Mouse (Mus musculus) erythroblast, adult 5-6 weeks (primary cell): ENCODE results near the gene Cort. TPM values are rescaled to one million over a fixed set of nuclear protein-coding genes. Genes with fewer than 3 reads are reported as not detected.
A peak's percentile ranks its signal among the peaks of the same experiment; 100 is the strongest.
"Not testable (repeated sequence)": the region's sequence is repeated elsewhere in the genome, so short reads cannot be mapped to it uniquely, and the experiment has no call there.

ENCODE experiments used
- ATAC-seq: replicated peaks from 2 replicates; pipeline ENCODE4 v1.8.0; 2016; ENCODE audit warnings: moderate number of reproducible peaks, mild to moderate bottlenecking, moderate TSS enrichment, inconsistent platforms; ENCODE audit not compliant: poor library complexity, low FRiP score, severe bottlenecking
- total RNA-seq, 2 experiments: library from RNA; stranded (forward) in 1 of 2; stranded (reverse) in 1 of 2; fragments of 150-400 nt in 1 of 2; fragments of 200-764, 138-1000 nt in 1 of 2; gene quantifications; 2 replicates each; pipeline versions ENCODE4 v1.2.3 to v1.2.4; 2015 to 2017; ENCODE audit warnings: low replicate concordance in 2 of 2

The Cort gene
- total RNA-seq, 2 experiments from 2014 or later: not detected

GRCm38 (mm10) chr4:149149196-149149595 lies 22.6 kb upstream of the Cort start:
- no peak for ATAC-seq

GRCm38 (mm10) chr4:149148084-149148483 lies 21.5 kb upstream of the Cort start:
- no peak for ATAC-seq

- ATAC-seq: no peak
These were observed 21.0 kb upstream of the Cort start for GRCm38 (mm10) chr4:149147528-149147927.

GRCm38 (mm10) chr4:149145151-149145550 lies 18.6 kb upstream of the Cort start:
- ATAC-seq: no peak

- ATAC-seq: peak; percentile 91
These were observed 17.9 kb upstream of the Cort start for GRCm38 (mm10) chr4:149144459-149144858.

- ATAC-seq: no peak
These were observed 17.0 kb upstream of the Cort start for GRCm38 (mm10) chr4:149143594-149143993.

- ATAC-seq: no peak
These were observed 12.0 kb upstream of the Cort start for GRCm38 (mm10) chr4:149138515-149138914.

GRCm38 (mm10) chr4:149136982-149137770 lies 10.6 kb upstream of the Cort start, which contains the start of gene Cenps:
Gene Cenps (minus strand): TSS chr4:149137629.
- peak; percentile 97 for ATAC-seq

GRCm38 (mm10) chr4:149136116-149136850 lies 9.7 kb upstream of the Cort start:
- ATAC-seq: no peak

GRCm38 (mm10) chr4:149133395-149133794 lies 6.8 kb upstream of the Cort start:
- no peak for ATAC-seq

GRCm38 (mm10) chr4:149131789-149132565 lies 5.4 kb upstream of the Cort start:
- no peak for ATAC-seq

GRCm38 (mm10) chr4:149131021-149131752 lies 4.6 kb upstream of the Cort start:
- no peak for ATAC-seq

- ATAC-seq: no peak
These were observed 1.9 kb upstream of the Cort start for GRCm38 (mm10) chr4:149128467-149128866.

- no peak for ATAC-seq
These were observed 451 bp downstream of the Cort start for GRCm38 (mm10) chr4:149126115-149126509.

GRCm38 (mm10) chr4:149125341-149126114 lies 1.0 kb downstream of the Cort start:
- no peak for ATAC-seq

GRCm38 (mm10) chr4:149123432-149123831 lies 3.1 kb downstream of the Cort start:
- ATAC-seq: no peak

- ATAC-seq: not testable (repeated sequence)
These were observed 6.5 kb downstream of the Cort start for GRCm38 (mm10) chr4:149119978-149120562.

GRCm38 (mm10) chr4:149103875-149104561 lies 22.5 kb downstream of the Cort start, which contains the start of gene Dffa:
Gene Dffa (plus strand): TSS chr4:149104146.
- ATAC-seq: peak; percentile 95
